Mouse (Mus musculus): Measurements from ENCODE around the gene Cyfip2.

GRCm38 (mm10) chr11:46202547-46202887 is 110.1 kb downstream of the Cyfip2 start:
- TF ChIP-seq GATA1 (IDR thresholded peaks at IDR 0.05; ENCODE audit: borderline replicate concordance, low read length), result no peak
- no peak for TF ChIP-seq FLI1 (IDR thresholded peaks at IDR 0.05; ENCODE audit: low read length)
